Mouse (Mus musculus): ENCODE data around the gene Gm614.

The Gm614 gene

DNA sequence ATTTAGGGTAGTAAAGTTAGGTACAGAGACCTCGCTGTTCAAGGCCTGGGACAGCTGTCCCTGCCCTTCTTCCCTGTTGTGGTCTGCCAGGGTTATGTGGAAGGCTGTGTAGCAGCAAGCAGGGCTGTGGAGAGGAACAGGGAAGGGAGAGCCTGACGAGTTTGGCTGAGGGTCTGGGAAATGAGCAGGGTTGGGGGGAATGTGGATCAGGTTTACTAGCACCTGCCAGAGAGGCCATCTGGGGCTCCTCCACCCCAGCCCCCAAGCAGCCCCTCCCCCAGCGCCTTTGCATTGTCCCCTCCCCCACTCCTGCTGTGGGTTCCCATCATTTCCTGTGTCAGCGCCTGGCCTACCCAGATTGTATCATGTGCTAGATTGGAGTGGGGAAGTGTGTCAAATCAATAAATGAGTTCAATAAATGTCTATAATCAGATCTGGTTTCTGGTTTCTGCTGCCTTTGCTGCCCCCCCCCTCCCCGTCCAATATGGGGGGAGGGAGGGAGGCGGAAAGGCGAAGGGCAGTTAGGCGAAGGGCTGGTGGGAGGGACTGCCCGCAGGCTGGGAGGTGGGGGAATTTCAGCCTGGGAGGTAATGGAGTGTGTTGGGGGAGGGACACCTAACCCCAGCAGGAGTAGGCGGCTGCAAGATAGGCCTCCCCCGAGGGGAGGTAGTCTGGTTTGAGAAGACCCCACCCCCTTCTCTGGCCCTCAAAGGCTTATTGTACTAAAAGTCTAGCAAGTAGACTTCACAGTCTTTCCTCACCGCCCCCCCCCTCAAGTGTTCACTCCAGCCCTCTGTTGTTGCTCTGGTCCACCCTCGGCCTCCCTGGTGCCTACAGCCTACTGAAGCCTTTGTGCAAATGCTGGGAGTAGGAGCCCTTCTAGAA lies 3.1 kb downstream of the Gm614 start:
- no peak for DNase-seq (ENCODE audit: low spot score in 2 of 2)

DNA sequence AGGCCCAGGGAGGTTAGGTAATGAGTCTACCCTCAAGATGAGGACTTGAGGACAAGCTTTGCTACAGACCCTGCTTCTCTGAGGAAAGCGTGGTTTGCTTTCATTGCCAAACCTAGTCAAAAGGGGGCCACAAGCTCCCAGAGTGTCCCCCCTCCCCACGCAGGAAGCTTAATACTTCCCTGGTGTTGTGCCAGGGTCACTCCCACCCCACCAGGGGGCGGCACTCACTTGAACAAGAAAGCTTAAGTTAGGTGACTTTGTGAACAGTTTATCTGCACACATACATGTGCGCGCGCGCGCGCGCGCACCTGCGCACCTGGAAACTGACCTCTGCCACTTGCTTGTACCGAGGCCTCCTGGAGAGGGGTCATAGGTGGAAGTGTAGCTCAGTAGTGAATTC lies 7.2 kb downstream of the Gm614 start:
- DNase-seq (ENCODE audit: low spot score in 2 of 2): no peak

DNA sequence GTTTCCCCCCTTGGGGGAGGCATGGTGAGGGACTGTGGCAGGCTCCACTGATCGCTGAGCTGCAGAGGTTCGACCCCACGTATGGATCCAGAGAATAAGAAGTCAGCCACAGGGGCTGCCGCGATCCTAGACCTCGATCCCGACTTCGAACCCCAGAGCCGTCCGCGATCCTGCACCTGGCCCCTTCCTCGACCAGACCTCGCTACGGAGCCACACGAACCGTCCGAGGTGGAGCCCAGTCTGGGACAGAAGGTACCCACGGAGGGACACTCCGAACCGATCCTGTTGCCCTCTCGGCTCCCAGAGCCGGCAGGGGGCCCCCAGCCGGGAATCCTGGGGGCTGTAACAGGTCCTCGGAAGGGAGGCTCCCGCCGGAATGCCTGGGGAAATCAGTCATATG lies 9.1 kb downstream of the Gm614 start:
- DNase-seq (ENCODE audit: low spot score in 2 of 2): no peak

DNA sequence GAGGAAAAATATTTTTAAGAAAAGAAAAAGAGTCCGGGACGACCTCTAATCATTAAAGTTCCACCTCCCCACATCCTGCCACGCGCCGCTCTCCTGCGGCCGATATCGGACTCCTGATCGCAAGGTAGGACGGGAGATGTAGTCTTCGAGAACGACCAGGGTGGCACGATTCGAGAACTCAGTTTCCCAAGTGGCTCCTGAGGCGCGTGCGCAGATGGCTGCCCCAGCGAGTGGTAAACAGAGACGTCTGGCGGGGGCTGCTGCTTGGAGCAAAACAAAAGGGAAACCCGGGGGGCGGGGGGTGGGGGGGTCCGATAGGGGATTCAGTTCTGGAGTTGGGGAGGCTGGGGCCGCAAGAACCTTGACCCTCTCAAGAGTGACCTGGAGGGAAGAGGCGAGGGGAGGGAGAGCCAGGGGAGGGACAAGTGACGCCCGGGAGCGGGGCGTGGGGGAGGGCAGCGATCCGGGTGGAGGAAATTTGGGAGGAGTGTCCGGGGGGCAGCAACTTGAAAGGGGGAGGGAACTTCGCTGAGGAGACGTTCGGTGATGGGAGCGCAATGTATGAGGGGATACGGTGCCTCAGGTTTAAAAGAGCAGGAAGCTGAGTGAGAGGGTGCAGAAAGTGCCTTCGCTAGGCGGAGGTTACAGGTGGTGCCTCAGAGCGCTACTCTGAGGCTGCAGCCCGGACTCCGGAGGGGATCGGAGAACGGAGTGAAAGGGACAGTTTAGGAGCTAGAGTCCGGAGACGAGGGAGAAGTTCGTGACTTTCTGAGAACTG lies 9.7 kb downstream of the Gm614 start, which contains the start of gene Foxo4:
Gene Foxo4 (plus strand): TSS at position 577 of the 778 bp plus-strand sequence.
- peak; percentile 84 to 85 for DNase-seq (ENCODE audit: low spot score in 2 of 2)

DNA sequence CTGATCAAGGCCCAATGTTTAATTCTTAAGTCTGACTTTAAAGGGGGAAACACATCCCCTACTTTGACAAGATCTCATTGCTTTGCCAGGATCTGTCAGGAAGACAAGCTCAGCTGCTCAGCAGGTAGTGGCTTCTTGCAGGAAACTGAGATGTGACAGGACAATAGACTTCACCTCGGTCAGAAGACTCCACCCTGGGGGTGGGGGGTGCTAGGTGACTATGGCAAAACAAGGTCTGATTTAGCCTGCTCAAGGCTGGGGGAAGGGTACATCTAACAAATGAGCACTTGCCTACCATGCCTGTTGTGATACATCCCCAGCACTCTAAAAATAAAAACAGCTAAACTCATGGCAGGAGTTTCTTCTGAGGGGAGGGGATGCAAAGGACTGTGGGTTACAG lies 18.8 kb downstream of the Gm614 start:
- no peak for DNase-seq (ENCODE audit: low spot score in 2 of 2)

DNA sequence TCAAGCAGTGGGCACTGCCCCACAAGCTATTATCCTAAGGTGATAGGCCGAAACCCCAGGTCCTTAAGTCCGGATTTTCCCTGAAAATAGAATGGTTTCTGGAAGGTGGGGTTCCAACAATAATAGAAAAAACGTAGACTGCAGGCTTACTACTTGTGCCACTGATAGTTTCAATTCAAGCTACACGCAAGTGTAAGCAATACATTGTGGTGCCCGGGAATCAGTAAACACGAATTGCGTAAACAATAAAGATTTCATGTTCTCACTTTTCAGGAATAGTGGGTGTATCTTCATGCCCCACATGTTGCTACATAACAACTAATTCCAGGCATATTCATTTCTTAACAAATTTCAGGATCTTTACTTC lies 41.0 kb downstream of the Gm614 start:
- no peak for DNase-seq (ENCODE audit: low spot score in 2 of 2)

DNA sequence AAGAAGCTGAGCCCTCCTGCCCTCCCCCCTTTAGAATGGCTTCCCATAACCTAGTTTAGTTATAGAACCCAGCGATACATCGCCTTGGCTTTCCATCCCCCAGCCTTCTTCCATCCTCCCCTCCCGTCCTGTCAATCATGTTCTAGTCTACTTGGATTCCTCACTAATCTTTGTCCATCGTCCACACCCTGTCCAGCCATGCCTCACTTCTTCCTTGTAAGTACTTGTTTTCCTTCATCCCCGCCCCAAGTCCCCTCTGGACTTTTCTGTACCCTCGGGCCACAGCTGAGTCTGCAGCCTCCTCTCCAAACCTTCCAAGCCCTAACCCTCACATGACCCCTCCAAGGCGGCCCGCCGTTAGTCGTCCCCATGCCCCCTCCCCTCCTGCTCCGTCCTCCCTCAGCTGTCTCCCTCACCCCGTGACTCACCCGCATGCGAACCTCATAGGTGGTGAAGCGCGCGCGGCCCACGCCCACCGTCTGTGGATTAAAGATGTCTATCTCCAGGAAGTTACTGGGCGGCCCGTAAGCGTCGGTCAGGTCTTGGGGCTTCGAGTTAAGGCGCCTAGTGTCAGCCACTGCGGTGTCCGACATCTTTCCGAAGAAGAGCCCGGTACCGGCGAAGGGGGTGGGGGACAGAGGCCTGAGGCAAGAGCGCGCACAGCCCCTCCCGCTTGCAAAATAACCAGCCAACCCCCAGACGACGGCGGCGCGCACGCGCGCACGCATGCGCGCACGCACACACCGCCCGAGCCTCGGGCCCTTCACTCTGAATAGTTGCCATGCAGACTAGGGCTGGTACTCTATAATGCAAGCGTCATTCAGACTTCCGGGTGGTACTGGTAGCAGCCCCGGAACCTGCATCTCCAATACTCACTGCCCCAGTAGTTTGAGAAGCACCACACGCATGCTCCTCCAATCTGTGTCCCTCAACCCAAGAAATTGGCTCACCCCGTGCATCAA lies 41.7 kb downstream of the Gm614 start, which contains the start of gene Snx12:
Gene Snx12 (minus strand): TSS at position 730 of the 962 bp plus-strand sequence.
- DNase-seq (ENCODE audit: low spot score in 2 of 2): peak; percentile 83 to 86
